Mouse (Mus musculus) skeletal muscle tissue, adult 2 months (tissue): ENCODE results near the gene Ssbp4.

Experiments
- DNase-seq: peaks from one replicate; pipeline ENCODE4 v3.0.0-alpha.2; 2012; ENCODE audit warnings: low read depth, low spot score

Gene Ssbp4

DNA sequence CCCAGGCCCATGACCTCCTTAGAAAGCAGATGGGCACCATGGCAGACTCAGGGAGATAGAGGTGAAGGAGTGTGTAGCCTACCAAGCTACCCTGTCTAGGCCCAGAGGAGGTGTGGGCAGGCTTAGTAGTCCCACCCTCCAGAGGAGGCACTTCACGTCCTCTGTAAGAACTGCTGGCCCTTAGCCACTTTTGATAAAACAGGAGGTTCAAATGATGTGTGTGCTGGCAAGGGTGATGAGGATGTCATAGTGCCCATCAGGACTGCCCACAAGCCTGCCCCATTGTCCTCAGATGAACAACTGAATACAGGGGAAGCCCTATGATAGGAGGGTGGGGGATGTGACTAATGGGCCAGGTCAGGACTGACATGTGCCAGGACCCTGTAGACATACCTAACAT, 55.8 kb downstream of the Ssbp4 start:
- no peak for DNase-seq

DNA sequence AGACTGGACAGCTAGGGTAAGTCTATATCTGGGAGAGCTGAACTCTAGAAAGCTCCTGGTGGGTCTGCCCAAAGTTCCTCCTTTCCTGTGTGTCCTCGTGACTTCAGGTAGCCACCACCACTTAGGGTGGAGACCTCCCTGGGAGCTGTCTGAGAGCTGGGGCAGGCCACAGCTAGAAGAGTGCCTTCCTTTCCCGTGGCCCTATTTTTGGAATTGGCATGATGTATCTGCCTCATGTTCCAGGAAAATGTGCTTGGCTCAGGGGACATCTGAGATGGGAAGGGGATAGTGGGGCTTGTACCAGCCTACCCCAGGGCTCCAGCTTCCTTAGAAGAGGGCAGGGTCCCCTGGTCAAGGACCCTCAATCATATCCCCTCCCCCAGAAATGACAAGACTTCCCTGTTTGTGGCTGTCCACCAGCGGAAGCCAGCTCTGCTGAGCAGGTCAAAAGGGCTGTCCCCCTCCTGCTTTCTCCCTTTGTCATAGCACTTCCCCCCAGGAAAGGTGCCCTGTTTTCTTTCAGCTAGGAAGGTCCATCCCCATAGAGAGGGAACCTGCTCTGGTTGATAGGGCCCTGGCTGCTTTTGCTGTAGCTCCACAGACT, 57.0 kb downstream of the Ssbp4 start:
- DNase-seq: peak; percentile 71

DNA sequence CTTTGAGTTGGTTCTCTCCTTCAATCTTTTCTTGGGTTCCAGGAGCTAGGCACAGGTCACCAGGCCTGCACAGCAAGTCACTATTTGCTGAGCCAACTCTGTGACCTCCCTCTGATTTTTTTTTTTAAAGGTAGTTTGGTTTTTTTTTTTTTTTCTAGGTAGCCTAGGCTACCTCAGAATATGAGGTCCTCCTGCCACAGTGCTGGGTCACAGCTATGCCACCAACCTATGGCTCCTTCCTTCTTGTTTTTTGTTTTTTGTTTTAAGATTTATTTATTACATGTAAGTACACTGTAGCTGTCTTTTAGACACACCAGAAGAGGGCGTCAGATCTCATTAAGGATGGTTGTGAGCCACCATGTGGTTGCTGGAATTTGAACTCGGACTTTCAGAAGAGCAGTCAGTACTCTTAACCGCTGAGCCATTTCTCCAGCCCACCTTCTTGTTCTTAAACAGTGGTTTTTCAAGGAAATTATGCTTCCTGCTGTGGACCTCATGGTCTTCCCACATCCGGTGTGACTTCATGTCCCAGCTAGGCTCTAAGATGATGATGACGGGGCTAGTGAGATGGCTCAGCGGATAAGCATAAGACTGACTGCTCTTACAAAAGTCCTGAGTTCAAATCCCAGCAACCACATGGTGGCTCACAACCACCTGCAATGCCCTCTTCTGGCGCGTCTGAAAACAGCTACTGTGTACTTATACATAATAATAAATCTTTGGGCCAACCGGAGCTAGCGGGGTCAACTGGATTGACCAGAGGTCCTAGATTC, 59.1 kb downstream of the Ssbp4 start:
- DNase-seq: no peak

GRCm38 (mm10) chr8:70547762-70548161, 60.9 kb downstream of the Ssbp4 start:
- no peak for DNase-seq
